Mouse (Mus musculus): ENCODE measurements at regions not wholly inside any gene's neighbourhood (a gene's known extent, or its start where the extent isn't known, plus 50 kb on each side); places are given as distances from the start of the nearest gene placed in this dataset.

DNA sequence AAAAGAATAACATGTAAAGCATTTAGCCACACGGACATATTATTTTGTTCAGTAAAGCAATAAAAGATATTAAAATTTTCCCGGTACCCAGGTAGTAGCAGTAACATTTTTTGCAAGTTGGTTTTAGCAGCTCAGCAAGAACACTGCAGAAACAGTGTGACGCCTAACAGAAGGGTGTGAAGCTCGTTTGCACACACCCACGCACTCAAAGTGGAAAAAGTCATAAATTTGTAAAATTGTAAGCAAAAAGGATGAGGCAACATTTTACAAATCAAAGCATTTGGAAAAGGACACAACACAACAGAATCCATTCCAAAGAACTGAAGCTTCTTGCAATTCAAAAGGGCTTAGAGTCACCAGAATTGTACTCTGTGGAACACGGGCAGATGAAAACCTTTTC is 1053.6 kb upstream of the Celf2 start:
- DNase-seq = no peak

DNA sequence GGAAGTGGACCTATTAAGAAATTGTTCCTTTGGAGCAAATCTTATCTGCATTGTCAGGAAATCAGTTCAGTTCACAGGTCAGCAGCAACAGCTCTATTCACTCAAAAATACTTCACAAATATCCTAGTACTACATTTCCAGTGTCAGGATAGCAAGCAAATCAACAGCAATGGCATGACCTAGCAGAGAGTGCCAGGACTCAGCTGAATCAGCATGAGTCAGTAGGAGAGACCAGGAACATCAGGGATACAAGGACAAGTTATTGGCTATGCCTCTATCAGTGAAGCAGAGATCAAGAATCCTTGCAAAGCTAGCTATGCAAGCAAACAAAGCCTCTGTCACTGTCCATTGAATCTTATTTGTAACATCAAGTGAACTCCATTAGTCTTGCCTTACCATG is 1036.8 kb upstream of the Celf2 start:
- DNase-seq = no peak

DNA sequence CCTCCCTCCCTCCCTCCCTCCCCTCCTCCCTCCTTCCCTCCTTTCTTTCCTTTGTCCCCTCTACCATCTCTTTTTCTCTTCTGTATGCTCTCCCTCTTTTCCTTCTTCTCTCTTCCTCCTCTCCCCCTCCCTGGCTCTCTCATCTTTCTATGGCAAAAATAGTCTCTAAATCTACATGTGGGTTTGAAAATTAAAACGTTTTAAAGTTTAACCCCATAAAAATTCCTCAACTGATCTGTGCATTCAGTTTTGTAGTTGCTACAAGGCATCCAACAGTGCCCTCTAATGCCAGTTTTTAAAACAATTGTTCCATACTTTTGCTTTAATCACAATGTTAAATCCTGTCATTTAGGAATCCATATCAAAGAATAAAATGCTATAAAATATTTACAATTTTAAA is 1027.5 kb upstream of the Celf2 start:
- no peak for DNase-seq

DNA sequence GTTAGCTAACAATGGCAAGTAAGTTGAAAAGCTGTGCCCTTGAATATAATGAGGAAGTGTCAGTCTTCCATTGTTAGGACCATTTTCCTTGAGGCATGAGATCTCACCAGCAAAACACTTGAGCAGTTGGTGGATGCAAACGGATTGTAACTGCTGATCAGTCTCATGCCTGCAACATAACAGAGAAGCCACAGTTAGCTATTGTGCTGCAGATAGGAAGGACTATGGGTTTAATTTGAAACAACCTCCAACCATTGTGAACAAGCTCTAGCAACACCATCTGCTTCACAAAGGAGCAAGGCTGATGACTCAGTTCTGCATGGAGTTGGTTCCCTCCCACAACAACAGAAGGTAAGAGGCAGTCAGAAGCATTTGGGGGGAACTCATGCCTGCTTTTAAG is 989.1 kb upstream of the Celf2 start:
- DNase-seq = no peak

DNA sequence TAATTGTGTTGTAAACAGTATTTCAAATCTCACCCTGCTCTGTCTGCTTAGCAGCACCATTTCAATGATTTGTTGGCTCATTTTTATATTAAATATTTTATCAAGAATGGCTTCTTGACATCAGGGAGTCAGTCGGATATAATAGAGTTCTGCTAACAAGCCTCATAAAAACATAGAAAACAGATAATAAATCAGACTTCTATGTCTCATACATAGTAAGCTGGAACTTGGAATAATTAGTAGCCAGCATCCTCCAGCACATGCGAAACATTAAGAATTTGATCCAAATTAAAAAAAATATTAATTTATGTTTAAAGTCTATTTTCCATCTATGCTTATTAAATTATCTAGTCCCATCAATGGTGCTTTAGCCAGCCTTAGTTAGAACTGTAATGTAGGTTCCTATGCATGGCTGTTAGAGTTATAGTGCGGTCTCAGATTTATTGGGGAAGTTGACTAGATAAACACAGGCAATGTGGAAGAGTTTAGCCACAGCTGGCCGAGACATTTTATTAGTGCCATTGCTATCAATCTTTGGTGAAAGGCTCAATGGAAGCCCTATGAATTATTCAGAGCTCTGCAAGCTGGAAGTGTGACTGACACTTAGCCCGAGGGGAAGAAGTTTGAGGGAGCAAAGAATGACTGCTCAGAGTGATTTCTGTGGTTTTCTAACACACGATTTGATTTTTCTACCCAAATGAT is 968.6 kb upstream of the Celf2 start:
- no peak for DNase-seq

DNA sequence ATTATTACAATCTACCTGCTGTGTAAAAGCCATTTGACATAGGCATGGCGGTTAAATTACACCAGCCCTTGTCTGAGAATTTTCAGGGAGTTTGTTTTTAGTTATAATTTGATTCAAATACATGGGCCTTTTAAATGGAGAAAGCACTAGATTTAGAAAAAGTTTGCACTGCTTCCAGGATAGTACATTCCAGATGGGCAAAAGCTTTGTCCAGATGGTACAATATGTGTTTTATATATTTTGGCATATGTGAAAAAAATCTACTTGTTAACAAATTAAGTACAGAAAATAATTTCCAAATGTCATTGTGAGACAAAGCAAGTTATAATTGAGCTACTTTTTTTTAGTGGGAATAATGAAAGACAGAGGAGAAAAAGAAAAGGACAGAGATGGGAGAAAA is 961.2 kb upstream of the Celf2 start:
- no peak for DNase-seq

DNA sequence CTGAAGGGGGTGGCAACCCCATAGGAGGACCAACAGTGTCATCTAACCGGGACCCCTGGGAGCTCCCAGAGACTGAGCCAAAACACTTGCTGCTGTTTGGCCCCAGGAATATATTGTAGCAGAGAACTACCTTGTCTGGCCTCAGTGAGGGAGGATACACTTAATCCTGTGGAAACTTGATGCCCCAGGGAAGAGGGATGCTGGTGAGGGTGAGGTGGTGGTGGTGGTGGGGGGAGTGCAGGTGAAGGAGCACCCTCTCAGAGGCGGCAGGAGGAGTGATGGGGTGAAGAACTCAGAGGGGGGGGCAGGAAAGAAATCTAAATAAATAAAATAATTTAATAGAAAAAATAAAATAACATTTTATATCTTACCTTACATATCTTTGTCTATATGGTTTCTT is 959.6 kb upstream of the Celf2 start:
- DNase-seq = no peak

DNA sequence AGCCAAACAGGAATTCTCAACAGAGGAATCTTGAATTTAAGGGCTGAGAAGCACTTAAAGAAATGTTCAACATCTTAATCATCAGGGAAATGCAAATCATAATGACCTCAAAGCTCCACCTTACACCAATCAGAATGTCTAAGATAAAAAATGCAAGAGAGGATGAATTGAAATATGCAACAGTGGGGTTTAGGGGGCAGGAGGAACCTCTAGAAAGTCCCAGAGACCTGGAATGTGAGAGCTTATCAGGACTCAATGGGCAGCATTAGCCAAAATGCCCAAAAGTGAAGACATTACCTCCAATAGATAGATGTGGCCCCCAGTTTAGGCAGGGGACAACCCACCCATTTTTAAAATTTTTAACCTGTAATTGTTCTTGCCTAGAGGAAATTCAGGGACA is 959.0 kb upstream of the Celf2 start:
- no peak for DNase-seq

DNA sequence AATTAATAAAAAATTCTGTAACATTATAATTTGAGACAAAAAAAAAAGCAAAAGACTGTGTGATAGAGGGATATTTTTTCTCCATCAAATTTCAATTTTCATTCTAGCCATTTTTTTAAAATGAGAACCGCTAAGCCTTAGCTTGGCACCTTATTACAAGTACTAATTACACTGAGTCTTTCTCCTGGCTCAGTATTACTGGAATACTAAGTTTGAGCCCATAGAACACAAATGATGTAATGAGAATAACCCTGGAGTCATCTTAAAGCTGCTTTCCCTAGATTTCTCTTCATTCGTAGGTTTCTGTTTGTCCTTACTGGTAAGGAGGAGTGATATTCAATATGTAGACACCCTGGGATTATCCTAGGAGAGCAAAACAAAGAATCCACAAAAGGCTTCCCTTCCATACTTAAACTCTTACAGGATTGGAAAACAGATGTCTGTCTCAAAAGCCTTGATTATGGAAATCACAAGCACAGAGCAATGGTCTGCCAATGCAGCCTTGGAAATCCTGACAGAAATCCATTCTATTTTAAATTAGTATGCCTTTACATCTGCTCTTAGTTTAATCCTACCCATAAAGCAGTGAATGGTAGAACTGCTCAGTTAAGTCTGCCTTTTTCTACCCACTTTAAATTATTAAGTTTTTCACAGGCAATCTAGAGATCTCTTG is 958.3 kb upstream of the Celf2 start:
- DNase-seq = no peak

DNA sequence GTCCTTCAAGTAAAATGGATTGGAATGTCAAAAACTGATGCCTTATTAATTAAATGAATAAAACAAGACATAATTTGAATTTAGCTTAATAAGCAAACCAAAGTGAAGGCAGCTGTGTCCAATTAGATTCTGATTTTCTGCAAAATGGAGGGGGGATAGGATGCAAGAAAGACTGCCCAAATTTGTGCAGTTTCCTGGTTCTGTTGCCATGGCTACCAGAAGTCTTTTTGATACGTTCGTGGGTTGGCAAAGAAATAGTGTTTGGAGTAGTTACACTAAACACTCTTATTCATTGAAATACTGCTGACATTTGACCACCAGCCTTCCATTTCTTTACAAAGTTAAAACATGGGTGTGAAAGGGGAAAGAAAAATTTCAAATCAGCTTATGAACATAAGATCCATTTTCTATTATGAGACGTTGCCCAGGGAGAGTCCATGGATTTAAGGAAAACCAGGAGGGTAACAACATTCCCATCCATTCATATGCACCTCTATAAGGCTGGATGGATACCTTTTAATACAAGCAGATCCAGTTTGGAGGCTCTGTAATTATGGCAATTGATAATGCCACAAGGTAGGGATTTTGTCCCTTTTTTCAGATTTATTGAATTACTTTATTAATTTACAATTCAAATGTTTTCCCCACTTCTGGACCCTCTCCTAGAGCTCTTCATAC is 943.3 kb upstream of the Celf2 start:
- DNase-seq = no peak

DNA sequence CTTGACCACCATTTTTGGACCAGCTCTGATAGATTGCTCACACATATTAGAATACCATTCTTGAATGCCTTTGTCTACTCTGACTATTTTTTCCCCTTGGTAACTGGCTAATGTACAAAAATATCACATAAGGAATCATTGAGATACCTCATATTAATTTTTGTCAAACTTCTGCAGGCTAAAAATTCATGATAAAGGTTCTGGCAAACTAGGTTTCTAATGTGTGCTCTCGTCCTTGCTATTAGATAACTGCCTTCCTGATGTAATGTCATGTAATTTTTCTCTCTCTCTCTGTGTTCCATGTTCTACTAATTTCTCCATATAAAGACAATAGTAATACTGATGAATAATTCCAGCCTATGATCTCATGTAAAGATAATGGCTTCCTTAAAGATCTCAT is 931.9 kb upstream of the Celf2 start:
- no peak for DNase-seq

DNA sequence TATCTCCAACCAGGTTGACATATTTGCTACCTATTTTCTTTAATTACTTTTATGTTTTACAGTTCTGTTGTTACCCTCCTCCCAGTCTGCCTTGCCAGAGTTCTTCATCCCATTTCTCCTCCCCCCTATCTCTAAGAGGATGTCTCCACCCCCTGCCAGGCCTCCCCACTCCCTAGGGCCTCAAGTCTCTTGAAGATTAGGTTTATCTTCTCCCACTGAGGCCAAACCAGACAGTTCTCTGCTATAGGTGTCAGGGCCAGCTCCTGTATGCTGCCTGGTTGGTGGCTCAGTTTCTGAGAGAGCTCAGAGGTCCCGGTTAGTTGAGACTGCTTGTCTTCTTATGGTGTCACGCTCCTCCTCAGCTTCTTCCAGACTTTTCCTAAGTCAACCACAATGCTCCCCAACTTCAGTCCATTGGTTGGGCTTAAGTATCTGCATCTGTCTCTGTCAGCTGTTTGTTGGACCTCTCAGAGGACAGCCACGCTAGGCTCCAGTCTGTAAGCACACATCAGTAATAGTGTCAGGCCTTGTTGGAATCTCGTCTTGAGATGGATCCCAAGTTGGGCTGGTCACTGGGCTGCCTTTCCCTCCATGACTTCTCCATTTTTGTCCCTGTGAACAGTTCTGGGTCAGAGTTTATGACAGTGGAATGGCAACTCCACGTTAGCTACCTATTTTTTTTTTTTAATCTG is 920.4 kb upstream of the Celf2 start:
- DNase-seq = no peak

DNA sequence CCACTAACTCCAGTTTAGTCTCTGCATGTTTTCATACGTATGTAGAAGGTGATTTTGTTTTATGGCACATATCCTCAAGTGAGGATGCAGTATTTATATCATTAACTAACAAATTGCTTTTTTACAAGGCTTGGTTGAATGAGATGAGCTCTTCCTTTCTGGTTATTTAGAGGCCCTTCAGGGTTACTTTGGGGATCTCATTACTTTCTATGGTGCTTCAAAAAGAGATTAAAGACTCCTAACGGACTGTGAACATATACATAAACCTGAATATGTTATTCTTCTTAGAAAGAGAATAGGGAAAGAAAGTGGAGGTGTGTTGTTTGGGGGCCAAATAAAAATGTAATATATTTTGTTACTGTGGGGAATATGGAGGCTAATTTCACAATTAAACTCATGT is 918.8 kb upstream of the Celf2 start:
- no peak for DNase-seq

DNA sequence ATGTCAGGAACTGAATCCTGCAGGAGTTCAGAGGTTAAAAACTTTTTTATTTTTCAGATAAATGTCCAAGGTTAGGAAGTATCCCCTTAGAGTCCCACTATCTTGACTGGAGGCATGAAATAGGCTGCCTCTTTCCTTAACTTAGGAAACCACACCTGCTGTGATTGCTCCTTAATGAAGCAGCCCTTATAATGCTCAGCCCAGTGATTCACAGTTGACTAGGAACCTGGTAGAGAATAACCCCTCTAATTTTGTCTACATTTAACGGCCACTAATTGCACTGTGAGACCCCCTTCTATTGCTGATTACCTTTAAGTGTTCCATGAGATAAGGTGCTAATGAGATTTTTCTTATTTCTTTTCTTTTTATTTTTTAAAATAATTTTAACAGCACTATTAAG is 918.4 kb upstream of the Celf2 start:
- DNase-seq = no peak

DNA sequence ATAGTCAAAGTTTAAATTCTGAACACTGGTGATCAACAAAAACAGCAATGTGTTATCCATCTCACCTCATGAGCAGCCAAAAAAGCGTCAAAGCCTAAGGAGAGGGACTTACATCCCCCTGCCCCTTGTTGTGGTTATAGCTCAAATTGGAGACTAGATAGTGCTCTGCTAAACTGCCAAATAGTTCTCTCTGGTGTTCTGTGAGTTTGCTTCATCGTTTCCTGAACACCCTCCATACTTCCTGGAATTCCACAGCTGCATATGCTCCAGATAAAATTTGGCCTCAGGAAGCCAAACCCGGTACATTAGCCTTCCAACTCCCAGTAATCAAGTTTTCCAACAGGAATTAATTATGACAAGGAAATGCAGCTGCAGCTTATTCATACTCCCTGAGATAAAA is 906.6 kb upstream of the Celf2 start:
- DNase-seq = no peak

DNA sequence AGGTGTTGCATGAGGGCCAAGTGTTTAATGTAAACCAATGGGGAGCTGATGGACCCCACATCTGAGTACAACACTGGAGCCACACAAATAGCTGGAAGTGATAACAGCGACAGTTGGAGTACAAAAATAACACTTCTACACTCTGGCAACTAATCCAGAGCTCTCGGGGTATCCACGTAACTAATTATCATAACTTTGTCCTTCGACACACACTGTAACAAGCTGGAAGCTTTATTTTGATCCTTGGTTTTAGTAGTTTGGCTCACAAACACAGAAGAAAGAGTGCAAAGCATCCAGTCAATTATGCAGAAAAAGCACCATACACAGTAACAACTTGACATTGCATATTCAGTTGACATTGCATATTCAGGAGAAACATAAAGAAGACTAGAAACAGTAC is 884.8 kb upstream of the Celf2 start:
- no peak for DNase-seq

DNA sequence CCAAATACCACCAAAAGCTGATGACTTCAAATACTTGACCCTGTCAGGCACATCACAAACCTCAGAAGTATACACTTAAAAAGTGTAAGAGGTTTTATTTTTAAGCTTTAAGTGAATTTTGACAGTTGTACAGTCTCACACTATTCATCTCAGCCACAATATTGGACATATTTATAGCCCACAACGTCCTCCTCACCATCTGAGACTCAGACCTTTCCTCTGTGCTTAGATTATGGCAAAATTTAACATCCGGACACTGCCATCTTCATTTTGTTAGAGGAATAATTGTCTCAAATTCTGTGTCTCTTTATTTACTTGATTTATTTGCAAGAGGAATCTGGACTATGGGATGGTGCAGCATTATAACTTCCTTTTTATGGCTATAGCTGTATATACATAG is 880.2 kb upstream of the Celf2 start:
- no peak for DNase-seq

DNA sequence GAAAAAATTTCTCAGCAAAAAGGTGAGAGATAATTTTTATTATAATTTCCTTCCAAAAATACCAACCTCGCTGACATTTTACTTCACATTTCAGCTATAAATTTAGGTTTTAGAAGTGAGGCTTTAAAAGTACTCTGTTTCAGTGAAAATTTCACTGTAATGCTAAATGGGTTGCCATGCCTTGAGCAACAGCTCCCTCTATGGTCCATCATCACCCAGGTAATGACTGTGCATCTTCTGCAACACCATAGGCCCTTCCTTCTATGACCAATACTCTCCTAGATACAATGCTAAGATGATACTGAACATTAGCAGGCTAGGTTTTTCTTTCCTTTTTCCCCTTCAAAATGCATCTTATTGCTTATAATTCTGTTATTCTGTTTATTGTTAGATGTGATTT is 870.9 kb upstream of the Celf2 start:
- peak; percentile 6 for DNase-seq

DNA sequence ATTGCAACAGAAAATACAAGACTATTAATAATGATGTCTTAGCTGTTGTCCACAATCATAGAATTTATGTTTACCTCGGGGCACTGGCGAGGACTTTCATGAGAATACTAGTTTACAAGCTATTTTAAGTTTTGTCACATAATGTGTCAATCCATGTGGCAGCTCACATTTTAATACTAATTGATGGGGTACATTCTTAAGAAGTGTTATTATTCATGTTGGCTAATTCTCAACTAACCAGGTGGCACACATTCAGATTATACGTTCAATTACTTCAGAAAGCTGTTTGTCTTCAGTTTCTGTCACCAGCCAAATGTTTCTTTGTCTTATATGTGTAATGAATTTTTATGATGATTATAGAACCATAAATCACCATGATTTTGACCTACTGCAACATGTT is 870.2 kb upstream of the Celf2 start:
- DNase-seq = no peak

DNA sequence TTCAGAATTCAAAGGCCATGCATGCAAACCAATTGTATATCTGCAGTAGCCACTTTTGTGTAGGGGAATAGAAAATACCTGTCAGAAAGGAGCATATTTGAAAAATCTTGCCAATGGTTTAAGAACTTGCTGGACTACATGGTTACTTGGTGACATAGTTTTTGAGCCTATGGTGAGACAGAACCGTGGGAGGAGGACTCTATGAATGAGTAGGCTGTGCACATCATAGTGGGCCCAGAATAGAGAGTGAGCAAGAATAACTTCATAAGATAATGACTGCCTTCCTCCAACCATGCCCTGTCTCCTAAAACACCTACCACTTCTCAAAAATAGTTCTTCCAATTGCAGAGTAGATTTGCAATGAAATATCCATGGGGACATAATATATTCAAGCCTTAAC is 838.5 kb upstream of the Celf2 start:
- DNase-seq = no peak

DNA sequence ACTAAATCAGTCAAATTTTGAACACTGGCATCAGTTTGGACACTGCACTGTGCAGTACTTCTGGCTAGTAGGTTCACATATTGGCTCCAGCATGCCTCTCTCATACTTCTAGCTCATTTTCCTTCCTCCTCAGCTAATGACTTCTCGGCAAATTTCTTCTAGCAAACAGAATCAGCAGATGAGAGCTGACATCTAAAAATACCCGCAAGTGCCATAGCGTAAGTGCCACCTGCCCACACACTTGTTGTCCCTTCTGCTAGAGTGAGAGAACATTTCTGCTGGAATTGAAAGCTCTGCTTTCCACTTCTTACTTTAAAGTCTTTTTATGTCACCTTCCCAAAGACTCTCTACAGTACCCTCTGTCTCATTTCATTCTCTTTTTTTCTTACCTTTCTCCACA is 835.4 kb upstream of the Celf2 start:
- no peak for DNase-seq

DNA sequence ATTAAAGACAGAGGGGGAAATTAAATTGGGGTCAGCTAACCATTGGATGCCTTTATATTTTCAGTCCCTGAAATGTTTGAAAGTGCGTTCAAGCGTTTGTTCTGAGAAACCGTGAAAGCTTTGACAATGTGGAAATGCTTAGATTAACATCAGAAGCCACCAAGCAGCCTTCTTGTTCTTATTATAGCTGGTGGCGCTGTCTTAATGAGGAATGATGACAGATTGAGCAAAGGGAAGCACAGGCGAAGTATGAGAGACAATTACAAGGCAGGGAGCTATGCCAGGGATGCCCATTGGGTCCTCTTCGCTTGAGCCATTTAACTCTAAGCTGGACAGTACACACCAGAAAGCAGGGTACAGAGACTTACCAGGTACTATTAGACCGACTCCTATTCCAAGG is 828.9 kb upstream of the Celf2 start:
- DNase-seq = no peak

DNA sequence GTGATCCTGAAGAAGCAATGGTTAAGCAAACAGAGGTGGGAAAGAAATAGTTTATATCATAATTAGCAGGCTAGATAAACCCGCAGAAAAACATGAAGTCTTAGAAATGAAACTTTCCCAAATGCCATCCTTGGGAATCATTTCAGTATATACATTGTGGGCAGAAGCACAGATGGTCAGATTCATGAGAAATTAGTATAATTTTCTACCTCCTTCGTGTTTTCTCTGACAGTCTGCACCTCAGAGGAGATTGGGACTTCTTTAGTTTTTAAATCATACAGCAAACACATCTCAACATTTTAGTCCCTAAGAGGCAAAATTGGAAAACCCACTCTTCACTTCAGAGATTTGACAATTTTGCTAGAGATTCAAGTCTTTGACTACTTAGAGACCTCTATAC is 786.6 kb upstream of the Celf2 start:
- no peak for DNase-seq

DNA sequence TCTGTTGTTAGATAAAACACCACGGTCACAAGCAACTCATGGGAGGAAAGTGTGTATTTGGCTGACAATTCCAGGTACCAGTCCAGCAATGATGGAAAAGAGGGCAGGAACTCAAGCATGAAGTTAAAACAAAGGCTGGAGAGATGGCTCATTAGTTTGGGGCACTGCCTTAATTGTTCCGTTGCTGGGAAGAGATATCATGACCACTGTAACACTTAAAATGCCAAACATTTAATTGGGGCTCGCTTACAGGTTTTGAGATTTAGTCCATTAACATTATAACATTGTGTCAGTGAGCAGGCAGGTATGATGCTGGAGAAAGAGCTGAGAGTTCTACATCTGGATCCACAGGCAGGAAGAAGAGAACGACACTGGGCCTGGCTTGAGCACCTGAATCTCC is 782.0 kb upstream of the Celf2 start:
- DNase-seq = no peak
